ENCODE assay signal across 11 mouse cellular contexts in genomic region chr13:54926654-54927053, GRCm38 (mm10). TPM values are rescaled to one million over a fixed set of nuclear protein-coding genes. Genes with fewer than 3 reads are reported as not detected.
DNase-seq lines count a peak whose midpoint lies in the region; ATAC-seq and TF ChIP-seq lines count a peak whose summit lies in the region.
"Had no signal": no experiment of that assay in that cellular context is flagged by ENCODE, and none has a peak within 500 bp of the region (broad histone marks: within the 10 kb centered on the region; RNA-seq: fewer than 3 reads in every experiment).

No protein-coding gene starts in this region.

- H3K9me3 ChIP-seq in lung, postnatal 0 days (ENCODE audit: low read length): no peaks in the 10 kb centered on the region
- H3K9me3 ChIP-seq: embryonic facial prominence, embryonic 15.5 days; heart, embryonic 13.5 days; liver, embryonic 15.5 days had no signal

- no peak for ATAC-seq in lung, postnatal 0 days

- 38% methylated on average over 4 of the region's 4 CpGs for WGBS in lung, postnatal 0 days

- H3K9ac ChIP-seq in lung, postnatal 0 days (replicated peaks; ENCODE audit: low read depth): no peak overlapping the region
- H3K9ac ChIP-seq: embryonic facial prominence, embryonic 15.5 days; heart, embryonic 13.5 days; liver, embryonic 15.5 days had no signal

- H3K36me3 ChIP-seq in lung, postnatal 0 days (ENCODE audit: insufficient read depth, low read length): no peaks in the 10 kb centered on the region
- H3K36me3 ChIP-seq: embryonic facial prominence, embryonic 15.5 days; heart, embryonic 13.5 days; liver, embryonic 15.5 days had no signal

- H3K4me3 ChIP-seq in lung, postnatal 0 days (ENCODE audit: low read depth, low read length): no peak overlapping the region
- H3K4me3 ChIP-seq: embryonic facial prominence, embryonic 15.5 days; heart, embryonic 13.5 days; liver, embryonic 15.5 days had no signal

- H3K4me2 ChIP-seq in lung, postnatal 0 days (replicated peaks; ENCODE audit: low read depth, low read length): no peak overlapping the region
- H3K4me2 ChIP-seq: embryonic facial prominence, embryonic 15.5 days; heart, embryonic 13.5 days; liver, embryonic 15.5 days had no signal

- TF ChIP-seq EP300 in lung, postnatal 0 days (IDR thresholded peaks at IDR 0.05): no peak

- peak; percentile 6 for DNase-seq in heart, adult 8-10 months (ENCODE audit: low spot score)
- no peak for DNase-seq in heart, postnatal 25 days (ENCODE audit: low spot score)
- DNase-seq in lung, postnatal 0 days (ENCODE audit: low spot score): peak; percentile 37
- DNase-seq in lung, adult 18-20 months: no peak
- peak; percentile 71 for DNase-seq in cerebellum, adult 8-10 months
- peak; percentile 51 for DNase-seq in right cerebral cortex, postnatal 25 days
- no peak for DNase-seq in yolk sac, embryonic 10.5 days (ENCODE audit: low spot score)
- no peak for DNase-seq in B cell, adult 2 months

- intact Hi-C loops in heart, postnatal 25 days (cut with DNase I): no loop called here

- no peak overlapping the region for H3K27ac ChIP-seq in lung, postnatal 0 days (ENCODE audit: low read length)
- H3K27ac ChIP-seq: embryonic facial prominence, embryonic 15.5 days; heart, embryonic 13.5 days; liver, embryonic 15.5 days had no signal

- TF ChIP-seq CTCF in lung, postnatal 0 days (IDR thresholded peaks at IDR 0.05): peak; percentile 11

- no peaks in the 10 kb centered on the region for H3K4me1 ChIP-seq in lung, postnatal 0 days (ENCODE audit: insufficient read depth, low read depth, low read length)
- H3K4me1 ChIP-seq: embryonic facial prominence, embryonic 15.5 days; heart, embryonic 13.5 days; liver, embryonic 15.5 days had no signal

- H3K27me3 ChIP-seq in lung, postnatal 0 days (replicated peaks; ENCODE audit: insufficient read depth, low read length): no peaks in the 10 kb centered on the region
- H3K27me3 ChIP-seq: embryonic facial prominence, embryonic 15.5 days; heart, embryonic 13.5 days; liver, embryonic 15.5 days had no signal

RNA-seq across cellular contexts. Expression of gene Unc5a, which starts 22.6 kb away (rescaled TPM):
- total RNA-seq in heart, adult 8-10 months (2022): 1 to 10 TPM in 2 of 4 experiments, under 1 TPM in 2; 0.80 to 1.7 (median 0.98) TPM
- total RNA-seq in heart, postnatal 25 days (2021): 1 to 10 TPM in 1 of 2 experiments, under 1 TPM in 1; 0.73 to 1.1 TPM
- polyA plus RNA-seq in lung, postnatal 0 days (2015; fragmentation: Nextera tagmentation; extraction: Ambion mirVana): 1.4 and 1.9 TPM in 2 replicates

Comparison
In these comparisons a context has a peak if more than half of its experiments do, and no peak if none do; other contexts are left out.
1. DNase-seq: peak in heart, adult 8-10 months (single experiment), lung, postnatal 0 days (single experiment), cerebellum, adult 8-10 months (single experiment) and right cerebral cortex, postnatal 25 days (single experiment); none in heart, postnatal 25 days (single experiment), lung, adult 18-20 months (0 of 2), yolk sac, embryonic 10.5 days (single experiment) and B cell, adult 2 months (0 of 2).